Mouse (Mus musculus): ENCODE data around the gene A630001G21Rik.

DNA sequence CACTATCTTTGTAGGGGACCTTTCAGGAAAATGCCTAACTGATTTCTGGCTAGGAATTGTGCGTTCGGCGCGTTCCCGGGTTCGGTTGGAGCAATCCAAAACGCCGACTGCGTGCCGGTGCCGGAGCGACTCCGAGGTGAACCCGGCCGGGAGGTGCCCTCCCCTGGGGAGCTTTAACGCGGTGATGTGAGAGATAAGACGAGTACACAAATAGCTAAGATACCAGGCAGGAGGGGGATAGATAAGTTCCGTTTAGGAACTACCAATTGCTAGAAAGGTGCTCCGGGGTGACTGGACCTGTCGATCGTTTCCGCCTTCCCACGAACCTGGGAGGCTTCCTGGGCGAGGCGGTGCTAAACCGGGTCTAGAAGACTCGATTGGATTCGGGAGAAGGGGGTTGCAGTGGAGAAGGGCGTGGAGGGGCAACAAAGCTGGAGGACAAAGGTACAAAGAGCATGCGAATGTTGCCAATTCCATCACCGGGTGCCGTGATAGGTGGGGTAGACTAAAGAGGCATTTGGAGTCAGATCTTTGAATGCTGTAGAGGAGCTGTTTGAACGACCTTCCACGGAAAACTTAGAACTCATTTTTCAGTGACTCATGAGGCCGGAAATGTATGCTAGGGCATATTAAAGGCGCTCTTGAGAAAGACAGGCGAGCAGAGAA, 15.8 kb upstream of the A630001G21Rik start:
- TF ChIP-seq POLR2A (IDR thresholded peaks at IDR 0.05; ENCODE audit: borderline replicate concordance, control insufficient read depth, low read depth, low read length) (no peak), CTCF (IDR thresholded peaks at IDR 0.05; ENCODE audit: control insufficient read depth, insufficient read depth, low read length) (no peak)
